Mouse (Mus musculus) heart, embryonic 15.5 days (tissue): Measurements from ENCODE around the gene Cmtm2b. TPM values are rescaled to one million over a fixed set of nuclear protein-coding genes. Genes with fewer than 3 reads are reported as not detected.

ENCODE experiments used
- ATAC-seq: fragments of 200-750 bp; cut with Nextera tagmentation; replicated peaks from 2 replicates; pipeline ENCODE4 v1.8.0; 2017; ENCODE audit warnings: low read depth, moderate TSS enrichment; ENCODE audit not compliant: insufficient number of reproducible peaks, insufficient read depth, low FRiP score
- H3K27ac ChIP-seq: fragments of 300-500 bp; sonication (generic); 2 replicates; pipeline ENCODE4 v1.5.1; 2015; ENCODE audit warnings: mild to moderate bottlenecking, inconsistent platforms
- H3K27me3 ChIP-seq: fragments of 300-500 bp; sonication (generic); 2 replicates; pipeline ENCODE4 v1.6.1; 2015; ENCODE audit warnings: inconsistent platforms
- H3K36me3 ChIP-seq: fragments of 300-500 bp; sonication (generic); 2 replicates; pipeline ENCODE4 v1.6.1; 2015; ENCODE audit warnings: mild to moderate bottlenecking, inconsistent platforms
- H3K4me1 ChIP-seq: fragments of 300-500 bp; sonication (generic); replicated peaks from 2 replicates; pipeline ENCODE4 v1.6.1; 2015; ENCODE audit warnings: inconsistent platforms
- H3K4me2 ChIP-seq: fragments of 300-500 bp; sonication (generic); 2 replicates; pipeline ENCODE4 v1.6.1; 2015; ENCODE audit warnings: inconsistent platforms, mild to moderate bottlenecking, moderate library complexity
- H3K4me3 ChIP-seq: fragments of 300-500 bp; sonication (generic); 2 replicates; pipeline ENCODE4 v1.5.1; 2015; ENCODE audit warnings: mild to moderate bottlenecking, inconsistent platforms
- H3K9ac ChIP-seq: fragments of 300-500 bp; sonication (generic); 2 replicates; pipeline ENCODE4 v1.6.1; 2015; ENCODE audit warnings: mild to moderate bottlenecking, inconsistent platforms
- H3K9me3 ChIP-seq: fragments of 300-500 bp; sonication (generic); replicated peaks from 2 replicates; pipeline ENCODE4 v1.6.1; 2016; ENCODE audit warnings: inconsistent platforms
- WGBS: fragments of 180-500 bp; shearing (Covaris S2); methylation state at CpG from one replicate; pipeline ENCODE4 v1.1.7; 2015; ENCODE audit warnings: mixed read lengths; 5-methylcytosine and 5-hydroxymethylcytosine counted together
- polyA plus RNA-seq: library from polyadenylated mRNA; unstranded; fragments of >200 nt; fragmentation: Nextera tagmentation; extraction: Ambion mirVana; gene quantifications from 2 replicates; pipeline ENCODE4 v1.2.1, GENCODE M21; 2015

Gene Cmtm2b
- polyA plus RNA-seq, 1 experiment from 2014 or later = not detected

DNA sequence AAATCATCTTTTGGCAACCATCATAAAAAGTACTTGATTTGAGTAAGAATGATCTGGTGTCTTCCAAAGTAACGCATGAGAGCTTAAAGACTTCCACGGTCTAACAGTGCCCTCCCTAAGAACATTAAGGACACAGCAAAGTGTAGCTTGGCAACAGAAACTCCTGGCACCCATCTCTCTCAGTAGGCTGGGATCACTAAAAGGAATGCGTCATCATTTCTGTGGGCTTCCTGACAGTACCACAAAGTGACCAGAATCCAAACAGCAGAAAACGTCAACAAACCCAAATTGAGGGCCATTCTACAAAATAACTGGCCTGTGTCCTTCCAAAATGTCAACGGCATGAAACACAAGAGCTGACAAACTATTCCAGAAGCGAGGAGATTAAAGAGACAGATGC is 48.0 kb downstream of the Cmtm2b start:
- WGBS = 69% methylated on average over 6 of the region's 6 CpGs
- Histone ChIP-seq H3K4me1 (peaks cover 17% of the 10 kb centered on the region), H3K27me3 (no peaks in the 10 kb centered on the region), H3K27ac (no peak overlapping the region), H3K9ac (no peak overlapping the region), H3K4me3 (no peak overlapping the region), H3K36me3 (no peaks in the 10 kb centered on the region), H3K9me3 (no peaks in the 10 kb centered on the region), H3K4me2 (no peak overlapping the region)
- ATAC-seq = no peak

- Histone ChIP-seq H3K27me3 (no peaks in the 10 kb centered on the region), H3K9ac (no peak overlapping the region), H3K4me1 (peaks cover 28% of the 10 kb centered on the region), H3K36me3 (no peaks in the 10 kb centered on the region), H3K4me3 (no peak overlapping the region), H3K4me2 (no peak overlapping the region), H3K27ac (no peak overlapping the region), H3K9me3 (no peaks in the 10 kb centered on the region)
- 88% methylated on average over 6 of the region's 6 CpGs for WGBS
- no peak for ATAC-seq
These were observed 49.1 kb downstream of the Cmtm2b start for GRCm38 (mm10) chr8:104371121-104371520.

- H3K9ac ChIP-seq = no peak overlapping the region
- H3K27me3 ChIP-seq = no peaks in the 10 kb centered on the region
- peaks cover 25% of the 10 kb centered on the region for H3K4me1 ChIP-seq
- peak overlapping the region; percentile 86; the same call in 1 of the 2 replicates for H3K27ac ChIP-seq
- 67% methylated on average over 11 of the region's 11 CpGs for WGBS
- no peaks in the 10 kb centered on the region for H3K36me3 ChIP-seq
- no peaks in the 10 kb centered on the region for H3K9me3 ChIP-seq
- no peak overlapping the region for H3K4me2 ChIP-seq
- no peak for ATAC-seq
- no peak overlapping the region for H3K4me3 ChIP-seq
These were observed 51.7 kb downstream of the Cmtm2b start for GRCm38 (mm10) chr8:104373779-104374178.

- Histone ChIP-seq H3K9ac (no peak overlapping the region), H3K27me3 (no peaks in the 10 kb centered on the region), H3K4me1 (peaks cover 26% of the 10 kb centered on the region), H3K9me3 (no peaks in the 10 kb centered on the region), H3K36me3 (no peaks in the 10 kb centered on the region), H3K4me2 (no peak overlapping the region), H3K27ac (peak overlapping the region; percentile 86), H3K4me3 (no peak overlapping the region)
- 72% methylated on average over 11 of the region's 11 CpGs for WGBS
- ATAC-seq = no peak
These were observed 52.2 kb downstream of the Cmtm2b start for GRCm38 (mm10) chr8:104374269-104374668.

- peak; percentile 58 for ATAC-seq
- peak overlapping the region; percentile 32 for H3K4me2 ChIP-seq
- peaks cover 30% of the 10 kb centered on the region for H3K4me1 ChIP-seq
- H3K4me3 ChIP-seq = no peak overlapping the region
- H3K27me3 ChIP-seq = no peaks in the 10 kb centered on the region
- H3K9ac ChIP-seq = no peak overlapping the region
- WGBS = 32% methylated on average over 14 of the region's 14 CpGs
- H3K9me3 ChIP-seq = no peaks in the 10 kb centered on the region
- H3K36me3 ChIP-seq = no peaks in the 10 kb centered on the region
- H3K27ac ChIP-seq = peak overlapping the region; percentile 86
These were observed 53.1 kb downstream of the Cmtm2b start for GRCm38 (mm10) chr8:104374864-104375846.

DNA sequence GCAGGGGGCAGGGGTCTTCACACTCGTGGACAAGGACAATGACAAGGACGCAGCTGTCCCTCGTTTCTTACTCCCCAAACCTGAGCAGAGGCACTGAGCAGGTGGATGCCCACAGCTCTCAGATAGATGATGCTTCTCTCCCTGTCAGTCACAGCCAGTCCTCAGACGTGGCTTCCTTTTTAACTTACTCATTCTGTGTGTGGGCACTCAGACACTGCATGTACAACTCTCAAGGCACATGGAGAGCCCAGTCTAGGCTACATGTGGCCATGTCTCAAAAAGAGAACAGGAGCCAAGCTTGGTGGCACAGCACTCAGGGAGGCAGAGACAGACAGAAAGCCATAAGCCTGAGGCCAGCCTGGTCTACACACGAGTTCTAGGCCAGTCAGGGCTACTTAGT is 53.9 kb downstream of the Cmtm2b start:
- Histone ChIP-seq H3K4me3 (no peak overlapping the region), H3K36me3 (no peaks in the 10 kb centered on the region), H3K27ac (peak overlapping the region; percentile 86), H3K9me3 (no peaks in the 10 kb centered on the region), H3K4me2 (peak overlapping the region; percentile 32; the same call in 1 of the 2 replicates), H3K4me1 (peaks cover 35% of the 10 kb centered on the region), H3K27me3 (no peaks in the 10 kb centered on the region), H3K9ac (no peak overlapping the region)
- ATAC-seq = no peak
- 53% methylated on average over 5 of the region's 5 CpGs for WGBS

- H3K9ac ChIP-seq = no peak overlapping the region
- no peaks in the 10 kb centered on the region for H3K27me3 ChIP-seq
- H3K4me1 ChIP-seq = peaks cover 35% of the 10 kb centered on the region
- no peaks in the 10 kb centered on the region for H3K9me3 ChIP-seq
- no peak overlapping the region for H3K4me2 ChIP-seq
- H3K27ac ChIP-seq = peak overlapping the region; percentile 17; the same call in 1 of the 2 replicates
- WGBS = 76% methylated on average over 11 of the region's 11 CpGs
- ATAC-seq = no peak
- H3K36me3 ChIP-seq = no peaks in the 10 kb centered on the region
- no peak overlapping the region for H3K4me3 ChIP-seq
These were observed 54.6 kb downstream of the Cmtm2b start for GRCm38 (mm10) chr8:104376669-104377068.

DNA sequence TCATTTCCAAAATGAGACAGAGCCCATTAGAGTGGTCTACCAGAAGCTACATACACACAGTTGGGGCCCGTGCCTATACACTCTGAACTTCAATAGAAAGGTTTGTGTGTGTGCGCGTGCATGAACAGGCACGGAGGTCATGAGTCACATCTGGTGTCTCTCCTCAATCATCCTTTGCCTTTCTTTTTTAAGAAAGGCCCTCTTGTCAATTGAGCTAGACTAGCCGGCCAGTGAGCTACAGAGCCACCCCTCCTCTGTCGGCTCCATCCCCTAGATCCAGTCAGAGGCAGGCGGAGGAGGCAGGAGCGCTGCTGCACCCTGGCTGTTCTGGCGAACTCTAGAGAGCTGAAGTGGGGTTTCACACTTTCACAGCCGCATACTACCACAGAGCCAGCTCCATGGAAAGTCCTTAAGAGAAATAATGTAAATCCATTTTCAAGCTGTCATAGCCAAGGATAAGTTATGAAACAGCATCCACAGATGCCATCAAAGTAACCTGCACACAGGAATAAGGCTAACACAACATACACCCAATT is 57.3 kb downstream of the Cmtm2b start:
- Histone ChIP-seq H3K36me3 (no peaks in the 10 kb centered on the region), H3K27ac (no peak overlapping the region), H3K4me2 (no peak overlapping the region), H3K4me3 (no peak overlapping the region), H3K4me1 (peaks cover 48% of the 10 kb centered on the region), H3K27me3 (no peaks in the 10 kb centered on the region), H3K9me3 (no peaks in the 10 kb centered on the region), H3K9ac (no peak overlapping the region)
- WGBS = 69% methylated on average over 10 of the region's 10 CpGs
- ATAC-seq = no peak

DNA sequence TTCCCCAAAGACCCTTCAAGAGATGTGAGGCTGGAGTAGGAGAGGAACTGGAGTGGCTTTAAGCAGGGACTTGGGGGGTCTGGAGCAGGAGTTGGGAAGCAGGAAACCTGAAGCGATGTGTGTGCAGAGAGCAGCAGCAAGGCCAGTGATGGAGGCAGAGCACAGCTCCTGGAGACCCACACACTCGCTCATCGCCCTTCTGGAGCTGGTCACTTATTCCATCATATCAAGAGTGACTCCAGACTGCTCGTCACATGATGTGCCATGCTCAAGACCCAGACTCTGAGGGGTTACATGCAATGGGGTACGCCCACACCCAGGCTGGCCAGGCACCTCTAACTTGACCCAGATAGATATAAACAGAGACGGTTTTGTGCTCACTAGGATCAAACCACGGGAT is 58.2 kb downstream of the Cmtm2b start:
- no peak for ATAC-seq
- no peak overlapping the region for H3K27ac ChIP-seq
- peaks cover 41% of the 10 kb centered on the region for H3K4me1 ChIP-seq
- no peak overlapping the region for H3K4me3 ChIP-seq
- H3K4me2 ChIP-seq = no peak overlapping the region
- 77% methylated on average over 7 of the region's 7 CpGs for WGBS
- H3K9ac ChIP-seq = no peak overlapping the region
- no peaks in the 10 kb centered on the region for H3K27me3 ChIP-seq
- H3K9me3 ChIP-seq = no peaks in the 10 kb centered on the region
- no peaks in the 10 kb centered on the region for H3K36me3 ChIP-seq
